Mouse (Mus musculus): ENCODE measurements around the gene Gm29776.
A peak's percentile ranks its signal among the peaks of the same experiment; 100 is the strongest.

Gene Gm29776

GRCm38 (mm10) chr14:54706589-54707320 is 8.1 kb upstream of the Gm29776 start:
- DNase-seq: no peak

GRCm38 (mm10) chr14:54705844-54706243 is 7.2 kb upstream of the Gm29776 start:
- no peak for DNase-seq

GRCm38 (mm10) chr14:54703207-54703606 is 4.6 kb upstream of the Gm29776 start:
- no peak for DNase-seq

GRCm38 (mm10) chr14:54701298-54701697 is 2.7 kb upstream of the Gm29776 start:
- DNase-seq: peak; percentile 90

- DNase-seq: no peak
Measured at GRCm38 (mm10) chr14:54699586-54699985, 953 bp upstream of the Gm29776 start.

- no peak for DNase-seq
Measured at GRCm38 (mm10) chr14:54696752-54697151, 1.9 kb downstream of the Gm29776 start.

- DNase-seq: no peak
Measured at GRCm38 (mm10) chr14:54695042-54695441, 3.6 kb downstream of the Gm29776 start.

GRCm38 (mm10) chr14:54687251-54687650 is 11.4 kb downstream of the Gm29776 start:
- DNase-seq: no peak

- DNase-seq: peak; percentile 100
Measured at GRCm38 (mm10) chr14:54686522-54687143, 12.0 kb downstream of the Gm29776 start, which contains the start of gene Acin1. TSS of gene Acin1 (minus strand) at chr14:54686931.

GRCm38 (mm10) chr14:54686063-54686521 is 12.5 kb downstream of the Gm29776 start, which contains the start of gene 1700123O20Rik:
TSS of gene 1700123O20Rik (plus strand) at chr14:54686216.
- DNase-seq: peak; percentile 87

- DNase-seq: no peak
Measured at GRCm38 (mm10) chr14:54685471-54685870, 13.2 kb downstream of the Gm29776 start.

GRCm38 (mm10) chr14:54682396-54682795 is 16.2 kb downstream of the Gm29776 start:
- DNase-seq: no peak

- DNase-seq: no peak
Measured at GRCm38 (mm10) chr14:54678657-54679304, 19.9 kb downstream of the Gm29776 start.

GRCm38 (mm10) chr14:54676290-54676689 is 22.3 kb downstream of the Gm29776 start:
- no peak for DNase-seq

GRCm38 (mm10) chr14:54674317-54674716 is 24.3 kb downstream of the Gm29776 start:
- DNase-seq: no peak

- DNase-seq: peak; percentile 69
Measured at GRCm38 (mm10) chr14:54669381-54669780, 29.3 kb downstream of the Gm29776 start.

GRCm38 (mm10) chr14:54664477-54665222 is 34.0 kb downstream of the Gm29776 start:
- DNase-seq: no peak

- no peak for DNase-seq
Measured at GRCm38 (mm10) chr14:54660009-54660408, 38.6 kb downstream of the Gm29776 start.

- peak; percentile 92 for DNase-seq
Measured at GRCm38 (mm10) chr14:54653496-54653895, 45.1 kb downstream of the Gm29776 start.

GRCm38 (mm10) chr14:54652787-54653186 is 45.8 kb downstream of the Gm29776 start:
- DNase-seq: no peak

GRCm38 (mm10) chr14:54651556-54651955 is 47.1 kb downstream of the Gm29776 start:
- DNase-seq: no peak

- DNase-seq: peak; percentile 93
Measured at GRCm38 (mm10) chr14:54650621-54651454, 47.8 kb downstream of the Gm29776 start.

Data from kidney, postnatal 10 days (tissue).